Mouse (Mus musculus) neural tube, embryonic 12.5 days (tissue): ENCODE measurements around the gene 1300017J02Rik. TPM values are rescaled to one million over a fixed set of nuclear protein-coding genes. Genes with fewer than 3 reads are reported as not detected.

Experiments used
- ATAC-seq: fragments of 200-750 bp; cut with Nextera tagmentation; 2 replicates; pipeline ENCODE4 v1.8.0; 2017; ENCODE audit warnings: low read depth, mild to moderate bottlenecking, moderate TSS enrichment, moderate library complexity; ENCODE audit not compliant: low FRiP score
- H3K27ac ChIP-seq: fragments of 300-500 bp; sonication (generic); 2 replicates; pipeline ENCODE4 v1.5.1; 2016
- H3K27me3 ChIP-seq: fragments of 300-500 bp; sonication (generic); replicated peaks from 2 replicates; pipeline ENCODE4 v1.6.1; 2016; ENCODE audit warnings: mild to moderate bottlenecking
- H3K36me3 ChIP-seq: fragments of 300-500 bp; sonication (generic); 2 replicates; pipeline ENCODE4 v1.6.1; 2016; ENCODE audit warnings: mild to moderate bottlenecking
- H3K4me1 ChIP-seq: fragments of 300-500 bp; sonication (generic); 2 replicates; pipeline ENCODE4 v1.6.1; 2016
- H3K4me2 ChIP-seq: fragments of 300-500 bp; sonication (generic); replicated peaks from 2 replicates; pipeline ENCODE4 v1.6.1; 2016; ENCODE audit warnings: mild to moderate bottlenecking
- H3K4me3 ChIP-seq: fragments of 300-500 bp; sonication (generic); 2 replicates; pipeline ENCODE4 v1.5.1; 2016
- H3K9ac ChIP-seq: fragments of 300-500 bp; sonication (generic); 2 replicates; pipeline ENCODE4 v1.6.1; 2016; ENCODE audit warnings: mild to moderate bottlenecking
- H3K9me3 ChIP-seq: fragments of 300-500 bp; sonication (generic); 2 replicates; pipeline ENCODE4 v1.6.1; 2016; ENCODE audit warnings: mild to moderate bottlenecking
- WGBS: fragments of 180-500 bp; shearing (Covaris S2); methylation state at CpG from one replicate; pipeline ENCODE4 v1.1.7; 2016; 5-methylcytosine and 5-hydroxymethylcytosine counted together
- polyA plus RNA-seq: library from polyadenylated mRNA; unstranded; fragments of >200 nt; fragmentation: Nextera tagmentation; extraction: Ambion mirVana; gene quantifications from 2 replicates; pipeline ENCODE4 v1.2.1, GENCODE M21; 2016

1300017J02Rik gene
- polyA plus RNA-seq, 1 experiment from 2014 or later, result 1.9 TPM

DNA sequence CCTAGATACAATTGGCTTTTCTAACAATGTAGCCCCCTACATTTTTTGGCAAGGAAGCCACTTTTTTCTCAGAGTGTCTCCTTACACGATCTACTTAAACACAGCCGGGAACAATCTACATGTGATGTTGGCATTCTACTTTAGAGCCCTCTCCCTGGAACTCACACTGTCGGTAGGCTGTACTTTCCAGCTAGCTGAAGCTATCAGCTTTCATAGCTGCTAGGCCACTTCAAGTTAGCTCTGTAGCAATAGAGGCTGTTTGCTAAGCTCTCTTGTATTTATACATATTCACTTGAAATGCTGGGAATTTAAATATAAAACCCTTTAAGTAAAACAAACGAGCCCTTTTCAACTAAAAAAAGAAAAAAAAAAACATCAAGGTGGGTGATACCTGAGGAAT lies 2.6 kb downstream of the 1300017J02Rik start:
- H3K9ac ChIP-seq, result no peak overlapping the region
- WGBS, result 85% methylated on average over 4 of the region's 4 CpGs
- no peak overlapping the region for H3K27ac ChIP-seq
- H3K4me1 ChIP-seq, result peaks cover 13% of the 10 kb centered on the region
- H3K36me3 ChIP-seq, result no peaks in the 10 kb centered on the region
- no peak for ATAC-seq
- H3K27me3 ChIP-seq, result no peaks in the 10 kb centered on the region
- H3K4me3 ChIP-seq, result no peak overlapping the region
- H3K4me2 ChIP-seq, result no peak overlapping the region
- H3K9me3 ChIP-seq, result no peaks in the 10 kb centered on the region

DNA sequence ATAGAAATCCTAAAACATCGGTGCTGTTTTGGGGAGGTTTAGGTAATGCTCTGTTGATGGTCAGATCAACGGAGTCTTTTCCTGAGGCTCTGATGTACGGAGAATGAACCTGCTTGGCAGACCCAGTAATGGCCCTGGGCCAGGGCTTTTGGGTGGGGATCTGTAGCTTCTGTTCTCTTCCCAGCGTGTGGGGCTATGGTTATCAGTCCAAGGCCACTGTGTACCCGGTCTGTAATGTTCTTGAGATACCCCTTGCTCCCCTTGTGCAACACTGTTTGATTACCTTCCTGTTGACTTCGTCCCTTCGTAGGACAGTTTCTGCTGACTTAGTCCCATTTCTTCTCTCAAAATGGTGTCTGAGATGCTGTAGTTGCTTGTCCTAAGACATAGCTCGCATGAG lies 3.8 kb downstream of the 1300017J02Rik start:
- WGBS, result 96% methylated on average over 8 of the region's 8 CpGs

DNA sequence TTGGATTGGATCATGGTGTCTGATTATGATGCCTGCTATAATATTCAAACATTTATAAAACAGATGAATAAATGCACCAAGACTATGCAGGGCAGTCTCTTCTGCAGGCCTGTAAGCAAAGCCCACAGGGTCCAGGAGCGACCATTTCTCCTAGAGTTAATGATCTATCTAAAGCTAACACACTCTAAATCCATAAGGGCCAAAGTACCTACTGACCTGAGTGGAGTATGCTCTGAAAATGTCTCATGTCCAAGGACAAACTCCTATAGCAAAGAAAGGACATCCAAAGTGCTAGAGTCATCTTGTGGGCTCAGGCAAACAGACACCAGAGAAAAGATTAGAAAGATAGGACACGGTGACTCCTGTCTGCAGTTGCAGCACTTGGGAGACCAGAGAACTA lies 10.4 kb downstream of the 1300017J02Rik start:
- no peak overlapping the region for H3K4me3 ChIP-seq
- H3K9me3 ChIP-seq, result no peaks in the 10 kb centered on the region
- no peak for ATAC-seq
- no peak overlapping the region for H3K27ac ChIP-seq
- no peaks in the 10 kb centered on the region for H3K27me3 ChIP-seq
- no peaks in the 10 kb centered on the region for H3K4me1 ChIP-seq
- WGBS, result 90% methylated on average over 2 of the region's 2 CpGs
- H3K4me2 ChIP-seq, result no peak overlapping the region
- no peak overlapping the region for H3K9ac ChIP-seq
- no peaks in the 10 kb centered on the region for H3K36me3 ChIP-seq

More for the DNA sequence above, 3.8 kb downstream of the 1300017J02Rik start:
- ATAC-seq, result no peak
- Histone ChIP-seq H3K9ac (no peak overlapping the region), H3K4me3 (no peak overlapping the region), H3K36me3 (no peaks in the 10 kb centered on the region), H3K9me3 (no peaks in the 10 kb centered on the region), H3K4me2 (no peak overlapping the region), H3K4me1 (peaks cover 6% of the 10 kb centered on the region; the same call in 1 of the 2 replicates), H3K27me3 (no peaks in the 10 kb centered on the region), H3K27ac (no peak overlapping the region)

DNA sequence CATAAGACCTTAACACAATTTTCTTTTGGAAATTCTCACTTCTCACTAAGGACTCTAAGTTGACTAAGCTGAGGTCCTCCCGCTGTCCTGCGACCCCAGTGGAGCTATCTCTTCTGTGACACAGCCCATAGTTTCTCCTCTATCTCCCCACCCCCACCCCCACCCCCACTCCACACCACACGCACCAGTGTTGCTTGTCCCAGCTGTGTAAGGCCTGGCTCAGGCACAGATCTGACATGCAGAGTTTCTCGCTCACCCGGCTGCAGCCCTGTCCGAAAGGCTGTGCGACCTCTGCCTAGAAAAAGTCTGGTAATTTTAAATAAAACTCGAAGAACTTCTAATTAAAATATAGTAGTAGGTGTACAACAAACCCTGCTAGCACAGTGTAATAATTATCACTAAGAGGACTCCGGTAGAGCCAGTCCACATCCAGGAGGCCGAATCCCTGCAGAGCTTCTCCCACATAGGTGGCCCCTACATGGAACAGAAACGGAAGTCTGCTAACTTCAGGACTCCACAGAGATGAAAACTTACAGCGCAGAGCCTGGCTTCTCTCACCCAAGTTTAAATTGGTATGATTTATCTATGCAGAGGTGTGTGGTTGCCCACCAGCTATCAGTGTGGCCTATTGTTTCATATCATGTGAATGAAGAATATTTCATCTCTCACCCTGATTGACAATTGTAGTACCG lies 16.2 kb downstream of the 1300017J02Rik start:
- Histone ChIP-seq H3K27ac (no peak overlapping the region), H3K36me3 (no peaks in the 10 kb centered on the region), H3K4me1 (no peaks in the 10 kb centered on the region), H3K4me3 (no peak overlapping the region), H3K9me3 (no peaks in the 10 kb centered on the region), H3K4me2 (no peak overlapping the region), H3K27me3 (no peaks in the 10 kb centered on the region), H3K9ac (no peak overlapping the region)
- WGBS, result 90% methylated on average over 13 of the region's 13 CpGs
- no peak for ATAC-seq

DNA sequence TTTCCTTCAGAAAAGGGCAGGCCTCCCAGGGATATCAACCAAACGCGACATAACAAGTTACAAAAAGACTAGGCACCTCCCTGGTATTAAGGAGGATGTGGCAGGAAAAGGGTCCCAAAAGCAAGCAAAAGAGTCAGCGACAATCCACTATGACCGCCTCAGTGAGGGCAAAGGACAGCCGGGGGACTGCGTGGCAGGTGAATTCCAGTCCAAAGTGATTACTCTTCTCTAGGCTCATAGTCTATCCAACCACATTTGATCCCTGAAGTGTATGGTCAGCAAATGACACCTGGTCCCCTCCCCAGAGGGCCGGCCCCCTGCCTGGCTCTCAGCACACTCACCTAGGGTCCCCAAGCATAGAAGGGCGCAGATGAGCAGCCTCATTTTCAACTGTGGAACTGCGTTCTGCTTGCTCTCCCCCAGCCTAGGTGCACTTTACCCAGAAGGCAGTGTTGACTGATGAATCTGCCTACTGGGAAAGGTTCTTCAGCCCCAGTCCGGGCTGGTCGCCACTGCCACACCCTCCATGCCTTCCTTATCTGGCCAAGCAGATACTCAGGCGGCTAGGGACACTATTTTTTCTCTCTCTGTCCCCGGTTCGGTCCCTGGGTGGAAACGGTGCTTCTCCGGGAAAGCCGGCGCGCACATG lies 16.9 kb downstream of the 1300017J02Rik start:
- Histone ChIP-seq H3K4me3 (no peak overlapping the region), H3K9ac (no peak overlapping the region), H3K36me3 (no peaks in the 10 kb centered on the region), H3K4me2 (no peak overlapping the region), H3K9me3 (no peaks in the 10 kb centered on the region), H3K4me1 (no peaks in the 10 kb centered on the region), H3K27ac (no peak overlapping the region), H3K27me3 (no peaks in the 10 kb centered on the region)
- ATAC-seq, result no peak
- WGBS, result 90% methylated on average over 19 of the region's 19 CpGs

DNA sequence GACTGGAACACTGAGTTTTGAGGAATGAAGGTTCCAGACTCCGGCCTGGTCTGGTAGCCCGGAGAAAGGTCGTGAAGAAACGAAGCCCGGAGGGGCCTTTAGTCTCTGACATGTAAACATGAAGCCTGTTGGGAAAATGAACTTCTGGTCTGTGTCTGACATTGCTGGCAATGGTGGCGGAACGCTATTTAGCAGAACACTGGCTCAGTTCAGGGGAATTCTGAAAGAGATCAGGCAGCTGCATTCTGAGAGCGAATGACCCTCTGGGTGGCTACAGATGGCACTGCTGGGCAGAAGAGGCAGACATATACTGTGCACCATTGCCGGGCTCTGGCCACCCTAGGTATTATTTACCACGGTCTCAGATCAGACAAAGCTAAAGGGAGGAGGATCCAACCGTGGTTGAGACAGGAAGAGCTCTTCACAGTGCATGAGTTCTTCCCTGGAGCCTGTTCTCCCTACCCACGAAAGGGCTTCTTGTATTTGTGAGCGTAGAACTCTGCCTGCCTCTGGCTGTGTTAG lies 17.9 kb downstream of the 1300017J02Rik start:
- no peaks in the 10 kb centered on the region for H3K36me3 ChIP-seq
- H3K27ac ChIP-seq, result no peak overlapping the region
- H3K4me3 ChIP-seq, result no peak overlapping the region
- 82% methylated on average over 13 of the region's 13 CpGs for WGBS
- no peak overlapping the region for H3K4me2 ChIP-seq
- no peaks in the 10 kb centered on the region for H3K4me1 ChIP-seq
- H3K9me3 ChIP-seq, result no peaks in the 10 kb centered on the region
- H3K27me3 ChIP-seq, result no peaks in the 10 kb centered on the region
- no peak overlapping the region for H3K9ac ChIP-seq
- ATAC-seq, result no peak

DNA sequence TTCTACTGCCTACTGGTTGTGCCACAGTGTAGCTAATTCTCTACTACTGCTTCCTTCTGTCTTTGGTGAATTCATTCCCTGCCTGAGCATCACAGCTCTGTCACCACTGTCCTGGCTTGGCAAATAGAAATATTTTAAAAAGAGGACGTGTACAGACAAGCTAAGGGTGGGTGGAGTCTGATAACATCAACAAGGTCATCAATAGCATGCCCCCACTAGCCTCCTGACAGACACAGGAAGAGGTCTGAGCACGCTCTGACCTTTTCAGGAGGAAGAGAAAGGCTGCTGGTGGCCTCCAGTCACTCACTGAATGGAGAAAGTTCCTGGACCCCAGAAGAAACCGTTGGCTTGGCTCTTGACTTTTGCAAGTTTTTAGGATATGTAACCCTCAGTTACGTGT lies 18.5 kb downstream of the 1300017J02Rik start:
- no peaks in the 10 kb centered on the region for H3K9me3 ChIP-seq
- WGBS, result 68% methylated on average over 4 of the region's 4 CpGs

DNA sequence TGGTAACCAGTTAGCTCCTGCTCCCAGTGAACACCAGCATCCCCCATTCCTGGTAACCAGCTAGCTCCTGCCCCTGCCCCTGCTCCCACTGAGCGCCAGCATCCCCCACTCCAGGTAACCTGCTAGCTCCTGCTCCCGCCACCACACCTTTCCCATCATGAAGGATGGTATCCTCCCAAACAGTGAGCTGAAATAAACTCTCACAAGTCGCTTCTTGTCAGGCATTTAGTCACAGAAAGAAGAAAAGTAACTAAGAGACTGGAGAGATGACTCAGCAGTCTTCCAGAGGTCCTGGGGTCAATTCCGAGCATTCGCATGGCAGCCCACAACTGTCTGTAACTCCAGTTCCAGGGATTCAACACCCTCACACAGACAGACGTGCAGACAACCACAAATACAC lies 28.0 kb downstream of the 1300017J02Rik start:
- Histone ChIP-seq H3K9ac (no peak overlapping the region), H3K4me1 (no peaks in the 10 kb centered on the region), H3K27me3 (no peaks in the 10 kb centered on the region), H3K36me3 (no peaks in the 10 kb centered on the region), H3K27ac (no peak overlapping the region), H3K9me3 (no peaks in the 10 kb centered on the region), H3K4me2 (no peak overlapping the region), H3K4me3 (no peak overlapping the region)
- ATAC-seq, result no peak
- 87% methylated on average over 6 of the region's 6 CpGs for WGBS

More for the DNA sequence above, 18.5 kb downstream of the 1300017J02Rik start:
- H3K4me3 ChIP-seq, result no peak overlapping the region
- ATAC-seq, result no peak
- no peak overlapping the region for H3K9ac ChIP-seq
- no peaks in the 10 kb centered on the region for H3K4me1 ChIP-seq
- H3K27ac ChIP-seq, result no peak overlapping the region
- no peak overlapping the region for H3K4me2 ChIP-seq
- H3K27me3 ChIP-seq, result no peaks in the 10 kb centered on the region
- H3K36me3 ChIP-seq, result no peaks in the 10 kb centered on the region

DNA sequence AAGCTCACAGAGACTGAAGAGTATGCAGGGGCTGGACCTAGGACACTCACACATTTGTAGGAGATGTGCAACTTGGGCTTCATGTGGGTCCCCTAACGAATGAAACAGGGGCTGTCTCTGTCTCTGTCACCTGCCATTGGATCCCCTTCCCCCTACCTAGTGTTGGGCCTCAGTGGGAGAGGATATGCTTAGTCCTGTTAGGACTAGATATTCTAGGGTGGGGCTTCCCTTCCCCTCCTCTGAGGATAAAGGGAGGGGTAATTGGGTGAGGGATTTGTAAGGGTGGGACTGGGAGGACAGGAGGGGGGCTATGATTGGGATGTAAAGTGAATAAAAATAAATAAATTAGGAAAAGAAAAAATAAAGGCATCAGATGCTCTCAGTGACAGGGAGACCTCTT lies 29.2 kb downstream of the 1300017J02Rik start:
- Histone ChIP-seq H3K27me3 (no peaks in the 10 kb centered on the region), H3K9ac (no peak overlapping the region), H3K27ac (no peak overlapping the region), H3K4me3 (no peak overlapping the region), H3K9me3 (no peaks in the 10 kb centered on the region), H3K4me1 (no peaks in the 10 kb centered on the region), H3K4me2 (no peak overlapping the region), H3K36me3 (no peaks in the 10 kb centered on the region)
- ATAC-seq, result no peak
- 83% methylated on average over 1 of the region's 1 CpGs for WGBS

DNA sequence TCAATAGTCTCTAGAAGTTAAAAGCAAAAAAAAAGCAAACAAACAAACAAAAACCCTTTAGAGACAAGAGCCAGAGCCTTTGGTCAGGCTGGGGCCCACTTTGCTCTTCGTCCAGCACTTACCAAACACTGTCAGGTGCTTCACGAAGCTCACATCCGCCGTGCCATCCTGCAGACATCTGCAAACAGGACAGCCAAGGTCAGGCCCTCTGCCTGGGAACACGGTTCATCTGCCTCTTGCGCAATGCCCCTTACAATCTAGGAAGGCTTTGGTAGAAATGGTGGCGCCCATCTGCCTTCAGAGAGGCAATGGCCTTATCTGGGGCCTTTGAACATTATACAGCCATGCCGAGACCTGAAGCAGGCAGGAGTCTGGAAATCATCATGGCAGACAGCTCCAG lies 30.1 kb downstream of the 1300017J02Rik start:
- no peak overlapping the region for H3K4me3 ChIP-seq
- no peak overlapping the region for H3K4me2 ChIP-seq
- no peak for ATAC-seq
- H3K4me1 ChIP-seq, result no peaks in the 10 kb centered on the region
- no peaks in the 10 kb centered on the region for H3K27me3 ChIP-seq
- no peak overlapping the region for H3K27ac ChIP-seq
- H3K36me3 ChIP-seq, result no peaks in the 10 kb centered on the region
- no peaks in the 10 kb centered on the region for H3K9me3 ChIP-seq
- no peak overlapping the region for H3K9ac ChIP-seq
- WGBS, result 87% methylated on average over 8 of the region's 8 CpGs

DNA sequence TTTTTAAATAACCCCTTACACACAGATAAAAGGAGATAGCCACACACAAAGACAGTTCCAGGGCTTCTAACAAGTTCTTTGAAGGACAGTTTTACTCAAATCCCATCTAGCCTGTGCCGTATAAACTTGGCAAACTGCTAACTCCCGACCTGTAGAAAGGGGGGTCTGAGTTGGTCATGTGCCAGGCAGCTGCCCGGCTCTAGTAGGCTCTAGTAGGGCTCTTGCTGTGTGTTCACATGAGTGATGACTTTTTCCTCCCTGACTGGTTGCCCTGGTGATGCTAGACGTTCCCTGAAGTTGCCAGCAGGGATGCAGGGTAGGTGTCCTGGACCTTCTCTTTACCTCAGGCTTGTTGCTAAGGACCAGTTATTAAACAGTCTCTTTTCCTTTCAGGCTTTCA lies 33.8 kb downstream of the 1300017J02Rik start:
- Histone ChIP-seq H3K4me3 (no peak overlapping the region), H3K4me2 (no peak overlapping the region), H3K36me3 (no peaks in the 10 kb centered on the region), H3K4me1 (no peaks in the 10 kb centered on the region), H3K9ac (no peak overlapping the region), H3K27ac (no peak overlapping the region), H3K9me3 (no peaks in the 10 kb centered on the region), H3K27me3 (no peaks in the 10 kb centered on the region)
- ATAC-seq, result peak; percentile 82
- WGBS, result 19% methylated on average over 4 of the region's 4 CpGs

DNA sequence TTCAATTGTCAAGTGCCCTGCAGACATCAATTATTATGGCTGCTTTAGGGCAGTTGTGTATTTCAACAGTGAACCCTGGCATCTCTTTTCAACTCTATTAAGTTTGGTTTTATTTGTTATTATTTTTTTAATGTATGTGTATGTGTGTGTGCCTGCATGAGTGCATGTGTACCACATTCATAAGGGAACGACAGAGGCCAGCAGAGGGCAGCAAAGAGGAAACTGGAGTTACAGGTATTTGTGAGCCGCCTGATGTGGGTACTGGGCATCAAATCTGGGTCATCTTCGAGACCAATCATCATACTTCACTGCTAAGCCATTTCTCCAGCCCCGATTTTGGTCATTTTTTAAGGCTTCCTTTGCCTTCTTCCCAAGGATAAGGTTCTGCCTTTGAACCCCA lies 39.1 kb downstream of the 1300017J02Rik start:
- Histone ChIP-seq H3K9ac (no peak overlapping the region), H3K4me1 (no peaks in the 10 kb centered on the region), H3K9me3 (no peaks in the 10 kb centered on the region), H3K27ac (no peak overlapping the region), H3K36me3 (no peaks in the 10 kb centered on the region), H3K27me3 (no peaks in the 10 kb centered on the region), H3K4me3 (no peak overlapping the region), H3K4me2 (no peak overlapping the region)
- no peak for ATAC-seq
- 92% methylated on average over 4 of the region's 4 CpGs for WGBS

DNA sequence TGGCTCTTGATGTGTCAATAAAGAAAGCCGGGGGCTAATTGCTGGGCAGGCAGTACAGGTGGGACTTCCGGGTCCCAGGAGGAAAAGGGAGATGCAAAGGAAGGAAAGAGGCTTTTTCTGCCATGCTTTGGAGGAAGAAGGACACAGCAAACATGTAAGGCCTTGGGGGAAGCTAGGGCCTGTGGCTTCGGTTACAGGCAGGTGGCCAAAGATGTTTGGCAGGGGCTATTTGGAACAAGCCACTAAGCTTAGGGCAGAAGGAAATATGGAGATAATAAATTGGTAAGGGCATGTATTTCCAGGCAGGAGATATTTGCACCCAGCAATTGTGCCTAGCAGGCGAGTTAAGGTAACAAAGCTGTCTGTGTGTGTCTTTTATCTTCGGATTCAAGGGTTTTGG lies 52.0 kb downstream of the 1300017J02Rik start:
- H3K9me3 ChIP-seq, result no peaks in the 10 kb centered on the region
- 84% methylated on average over 5 of the region's 5 CpGs for WGBS

More for the DNA sequence above, 52.0 kb downstream of the 1300017J02Rik start:
- H3K36me3 ChIP-seq, result no peaks in the 10 kb centered on the region
- no peak overlapping the region for H3K4me2 ChIP-seq
- H3K4me3 ChIP-seq, result no peak overlapping the region
- no peak overlapping the region for H3K27ac ChIP-seq
- no peak for ATAC-seq
- H3K27me3 ChIP-seq, result no peaks in the 10 kb centered on the region
- H3K9ac ChIP-seq, result no peak overlapping the region
- no peaks in the 10 kb centered on the region for H3K4me1 ChIP-seq
